Mouse (Mus musculus): ENCODE data around the gene Kdelr2. TPM values are rescaled to one million over a fixed set of nuclear protein-coding genes. Genes with fewer than 3 reads are reported as not detected.

Gene Kdelr2
- total RNA-seq, 4 experiments from 2014 or later = 97.5 to 115 (median 101) TPM

GRCm38 (mm10) chr5:143401556-143401955 lies 2.1 kb upstream of the Kdelr2 start:
- DNase-seq = no peak

DNA sequence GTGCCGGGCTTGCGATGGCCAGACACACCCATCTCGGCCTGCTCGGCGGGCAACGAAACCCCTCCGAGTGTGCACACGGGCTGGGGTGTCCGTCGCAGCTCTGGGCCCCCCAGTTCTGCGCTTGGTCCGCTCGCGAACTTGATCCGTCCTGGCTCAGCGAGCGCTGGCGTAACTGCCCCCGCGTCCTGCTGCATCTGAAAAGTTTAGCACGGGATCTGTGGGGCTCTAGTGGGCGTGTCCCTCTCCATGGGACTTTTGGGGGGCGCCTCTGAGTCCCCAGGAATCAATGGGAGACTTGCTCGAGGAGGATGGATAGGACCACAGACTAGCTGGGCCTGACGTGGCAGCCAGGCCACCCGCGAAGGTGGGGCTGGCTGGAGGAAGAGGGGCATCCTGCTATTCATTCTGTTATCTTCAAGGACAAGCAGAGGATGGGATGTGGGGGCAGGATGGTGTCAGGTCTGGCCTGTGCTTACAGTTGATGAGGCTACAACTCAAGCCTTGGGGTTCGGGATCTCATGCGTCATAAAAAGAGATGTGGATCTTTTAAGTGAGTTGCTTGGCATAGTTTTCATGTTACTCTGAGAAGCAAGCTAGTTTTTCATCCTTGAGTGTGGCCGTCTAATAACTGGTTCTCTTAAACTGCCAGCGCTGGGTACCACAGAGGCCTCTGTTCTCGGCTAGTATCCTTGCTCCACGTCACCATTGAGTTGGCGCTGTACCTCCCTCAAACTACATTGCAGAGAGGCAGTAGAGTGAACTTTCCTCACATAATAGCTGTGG lies 701 bp downstream of the Kdelr2 start:
- no peak for DNase-seq

DNA sequence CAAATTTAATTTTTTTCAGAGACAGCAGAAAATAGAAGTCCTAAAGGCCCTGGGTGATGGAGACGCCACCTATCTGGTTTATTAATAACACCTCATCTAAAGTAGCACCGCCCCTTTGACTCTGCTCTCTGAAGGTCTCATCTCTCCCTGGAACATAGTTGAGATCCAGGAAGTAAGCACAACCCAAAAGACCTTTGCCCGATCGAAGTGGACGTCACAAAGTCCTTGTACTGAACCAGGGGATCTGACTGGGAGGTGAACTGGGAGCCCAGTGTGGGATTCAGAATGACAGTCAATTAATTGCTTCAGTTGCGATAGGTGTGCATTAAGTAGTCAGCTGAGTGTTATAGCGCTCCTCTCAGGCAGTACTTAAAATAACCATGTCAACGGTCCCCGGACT lies 1.6 kb downstream of the Kdelr2 start:
- no peak for DNase-seq

DNA sequence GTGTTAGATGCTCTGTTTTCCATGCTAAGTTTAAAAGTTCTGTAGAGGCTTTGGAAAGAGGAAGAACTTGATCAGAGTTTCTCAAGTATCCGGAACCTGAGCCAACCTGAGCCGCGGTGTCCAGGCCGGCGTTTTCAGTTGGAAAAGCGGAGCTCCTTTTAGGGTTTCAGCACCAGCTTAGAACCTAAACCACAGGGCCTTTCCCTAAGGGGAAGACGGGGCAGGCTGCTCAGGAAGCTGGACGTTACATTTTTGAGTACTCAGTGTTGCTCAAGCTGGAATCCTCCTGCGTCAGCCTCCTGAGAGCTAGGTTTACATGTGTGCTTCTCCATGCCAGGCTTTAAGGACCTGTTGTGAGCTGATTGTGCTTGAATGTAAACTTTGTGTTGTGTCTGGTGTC lies 2.9 kb downstream of the Kdelr2 start:
- DNase-seq = no peak

- DNase-seq = no peak
These were observed 5.6 kb downstream of the Kdelr2 start for GRCm38 (mm10) chr5:143409239-143409638.

DNA sequence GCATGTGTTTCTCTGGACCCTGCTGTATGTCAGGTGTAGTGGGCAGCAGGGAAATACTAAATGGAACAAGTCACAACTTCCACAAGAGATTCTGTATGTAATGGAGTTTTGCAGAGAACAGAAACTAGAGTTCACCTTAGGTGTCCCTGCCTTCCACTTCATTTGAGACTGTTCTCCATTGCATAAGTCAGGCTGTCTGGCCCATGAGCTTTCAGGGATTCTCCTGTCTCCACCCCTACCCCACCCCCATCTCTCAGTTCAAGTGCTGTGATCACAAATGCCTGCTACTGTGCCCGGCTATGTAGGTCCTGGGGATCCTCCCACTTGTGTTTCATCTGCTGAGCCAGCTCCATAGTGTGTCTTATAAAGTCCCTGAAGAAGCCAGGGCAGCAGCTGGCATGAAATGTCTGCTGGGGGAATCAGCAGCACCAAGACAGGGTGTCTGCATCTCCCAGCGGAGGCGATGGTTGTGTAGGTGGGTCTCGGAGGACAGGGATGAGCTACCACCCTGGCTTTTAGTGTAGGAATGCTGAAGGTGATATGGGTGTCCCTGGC lies 7.3 kb downstream of the Kdelr2 start:
- DNase-seq = no peak

DNA sequence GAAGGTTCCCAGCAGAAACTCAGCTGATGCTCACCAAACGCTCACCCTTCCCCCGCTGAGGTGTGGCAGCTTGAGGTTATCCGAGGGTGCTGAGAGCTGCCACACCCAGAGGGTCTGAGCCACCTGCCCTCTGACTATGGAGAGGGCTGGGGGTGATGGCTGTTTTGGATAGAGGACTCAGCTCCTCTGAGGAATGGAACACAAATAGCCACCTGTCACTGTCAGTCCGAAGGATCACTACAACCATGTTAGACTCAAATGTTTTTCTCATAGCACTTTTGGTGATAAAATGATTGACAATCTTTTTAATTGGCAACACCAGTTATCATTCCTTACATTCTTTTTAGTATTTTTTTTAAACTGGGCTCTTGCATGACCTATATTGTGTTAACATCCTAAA lies 17.8 kb downstream of the Kdelr2 start:
- DNase-seq = no peak

DNA sequence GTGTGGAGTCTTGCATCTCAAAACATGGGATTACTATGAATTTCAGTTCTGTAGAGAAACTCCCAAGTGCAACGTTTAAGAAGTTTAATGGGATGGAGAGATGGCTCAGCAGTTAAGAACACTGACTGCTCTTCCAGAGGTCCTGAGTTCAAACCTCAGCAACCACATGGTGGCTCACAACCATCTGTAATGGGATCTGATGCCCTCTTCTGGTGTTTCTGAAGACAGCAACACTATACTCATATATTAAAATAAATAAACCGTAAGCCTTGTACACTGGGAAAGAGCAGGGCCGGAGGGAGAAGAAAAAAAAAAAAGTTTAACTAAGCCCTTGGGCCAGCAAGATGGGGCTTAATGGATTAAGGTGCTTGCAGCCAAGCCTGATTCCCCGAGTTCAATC lies 19.4 kb downstream of the Kdelr2 start:
- no peak for DNase-seq

DNA sequence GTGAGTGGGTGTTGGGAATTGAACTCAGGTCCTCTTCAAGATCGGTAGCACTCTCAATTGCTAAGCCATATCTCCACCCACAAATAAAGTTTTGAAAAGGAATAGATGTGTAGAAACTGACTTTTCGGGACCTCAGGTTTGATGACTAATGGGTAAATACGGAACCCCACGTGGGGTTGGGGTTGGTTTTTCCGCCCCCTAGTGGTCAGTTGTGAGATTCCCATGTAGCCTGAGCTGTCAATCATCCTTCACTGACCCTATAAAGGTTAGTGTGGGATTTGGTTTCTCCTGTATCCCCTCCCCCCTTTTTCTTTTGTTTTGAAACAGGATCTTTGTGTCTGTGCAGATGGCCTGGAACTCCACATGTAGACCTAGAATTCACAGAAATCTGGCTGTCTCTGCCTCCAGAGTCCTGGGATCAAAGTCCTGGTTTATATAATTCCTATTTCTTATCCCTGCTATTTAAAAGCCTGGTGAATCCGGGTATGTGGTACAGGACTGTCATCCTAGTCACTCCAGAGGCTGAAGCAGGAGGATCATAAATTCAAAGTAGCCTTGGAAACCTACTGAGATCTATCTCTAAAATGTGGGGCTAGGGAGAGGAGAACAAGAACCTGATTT lies 20.4 kb downstream of the Kdelr2 start:
- peak; percentile 41 for DNase-seq

DNA sequence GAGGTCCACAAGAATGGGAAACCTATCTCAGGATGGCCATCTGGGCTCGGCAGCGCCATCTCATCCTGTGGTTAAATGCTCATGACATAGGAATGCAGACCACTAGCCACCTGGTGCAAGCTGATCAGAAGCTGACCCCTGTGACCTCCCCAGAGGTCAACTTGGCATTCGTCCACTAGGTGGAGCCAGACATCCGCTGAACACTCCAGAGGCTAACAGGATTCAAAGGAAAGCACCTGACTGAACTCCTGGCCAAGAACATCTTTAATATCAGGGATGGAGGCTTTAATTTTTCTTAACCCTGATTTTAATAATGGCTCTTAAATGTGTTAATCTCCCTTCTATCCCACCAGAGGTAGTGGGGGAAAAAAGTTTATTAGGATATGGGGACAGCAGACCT lies 30.8 kb downstream of the Kdelr2 start:
- DNase-seq = peak; percentile 38

GRCm38 (mm10) chr5:143441298-143441697 lies 37.7 kb downstream of the Kdelr2 start:
- DNase-seq = no peak

DNA sequence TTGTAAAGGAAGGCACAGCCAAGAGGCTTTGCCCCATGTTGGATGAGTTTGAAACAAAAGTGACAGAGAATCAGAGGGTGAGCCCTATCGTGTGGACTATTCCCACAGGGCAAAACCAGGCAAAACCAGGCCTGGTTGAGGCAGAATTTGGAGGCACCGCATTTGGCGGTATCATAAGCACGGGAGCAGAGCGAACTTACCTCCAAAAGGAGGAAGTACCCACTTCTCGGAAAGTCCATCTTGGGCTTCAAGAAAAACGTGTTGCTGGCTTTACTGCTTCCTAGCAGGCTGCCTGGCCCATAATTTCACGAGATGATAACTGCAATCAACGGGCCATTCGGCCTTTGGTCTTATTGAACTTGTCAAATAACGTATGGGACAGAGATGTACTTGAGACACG lies 38.1 kb downstream of the Kdelr2 start:
- no peak for DNase-seq

GRCm38 (mm10) chr5:143463671-143464070 lies 60.0 kb downstream of the Kdelr2 start:
- DNase-seq = no peak

DNA sequence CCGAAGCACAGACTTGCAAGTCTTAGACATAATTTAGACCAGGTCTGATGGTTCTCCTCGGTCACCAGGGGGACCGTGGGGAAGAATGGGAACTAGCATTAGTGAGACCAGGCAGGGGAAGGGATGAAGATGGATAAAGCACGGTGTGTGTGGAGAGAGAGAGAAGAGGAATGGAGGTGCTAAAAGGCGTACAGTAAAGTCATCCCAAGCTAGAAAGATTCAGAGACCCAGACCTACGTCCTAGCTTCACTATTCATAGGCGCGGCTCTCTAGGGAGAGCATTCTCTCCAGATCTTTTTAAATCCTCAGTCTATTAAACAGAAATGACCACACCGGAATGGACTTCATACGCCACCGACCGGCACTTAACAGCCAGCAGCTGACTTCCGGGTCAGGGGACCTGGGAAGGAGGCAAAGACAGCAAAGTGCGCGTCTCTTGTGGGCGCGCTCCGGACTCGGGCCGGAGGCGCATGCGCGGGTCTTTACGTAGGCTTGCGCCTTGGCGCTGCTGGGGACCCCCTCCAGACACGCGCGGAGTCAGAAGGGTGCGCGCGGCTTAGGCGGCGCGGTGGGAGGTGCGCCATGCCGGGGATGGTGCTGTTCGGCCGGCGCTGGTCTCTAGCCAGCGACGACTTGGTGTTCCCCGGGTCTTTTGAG lies 60.6 kb downstream of the Kdelr2 start, which contains the start of gene Daglb:
TSS of gene Daglb (plus strand) at position 485 of the 657 bp plus-strand sequence.
- peak; percentile 81 for DNase-seq

DNA sequence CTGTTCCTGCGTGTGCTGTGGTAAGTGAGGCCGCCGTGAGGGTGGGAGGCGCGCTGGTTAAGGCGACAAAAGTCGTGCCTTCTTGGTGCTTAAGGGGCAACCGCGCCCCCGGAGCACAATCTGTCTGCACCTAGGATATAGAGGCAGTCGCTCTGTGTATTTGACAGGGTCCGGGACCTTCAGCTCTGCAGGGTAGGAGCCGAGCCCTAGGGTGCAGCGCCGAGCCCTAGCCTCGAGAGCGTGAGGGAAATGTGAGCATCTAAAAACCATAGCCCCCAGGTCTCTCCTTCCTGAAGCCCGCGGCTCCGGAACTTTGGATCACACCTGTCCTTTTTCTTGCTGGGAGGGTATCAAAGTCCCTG lies 61.1 kb downstream of the Kdelr2 start:
- DNase-seq = no peak

- DNase-seq = no peak
These were observed 61.8 kb downstream of the Kdelr2 start for GRCm38 (mm10) chr5:143465156-143466085.

DNA sequence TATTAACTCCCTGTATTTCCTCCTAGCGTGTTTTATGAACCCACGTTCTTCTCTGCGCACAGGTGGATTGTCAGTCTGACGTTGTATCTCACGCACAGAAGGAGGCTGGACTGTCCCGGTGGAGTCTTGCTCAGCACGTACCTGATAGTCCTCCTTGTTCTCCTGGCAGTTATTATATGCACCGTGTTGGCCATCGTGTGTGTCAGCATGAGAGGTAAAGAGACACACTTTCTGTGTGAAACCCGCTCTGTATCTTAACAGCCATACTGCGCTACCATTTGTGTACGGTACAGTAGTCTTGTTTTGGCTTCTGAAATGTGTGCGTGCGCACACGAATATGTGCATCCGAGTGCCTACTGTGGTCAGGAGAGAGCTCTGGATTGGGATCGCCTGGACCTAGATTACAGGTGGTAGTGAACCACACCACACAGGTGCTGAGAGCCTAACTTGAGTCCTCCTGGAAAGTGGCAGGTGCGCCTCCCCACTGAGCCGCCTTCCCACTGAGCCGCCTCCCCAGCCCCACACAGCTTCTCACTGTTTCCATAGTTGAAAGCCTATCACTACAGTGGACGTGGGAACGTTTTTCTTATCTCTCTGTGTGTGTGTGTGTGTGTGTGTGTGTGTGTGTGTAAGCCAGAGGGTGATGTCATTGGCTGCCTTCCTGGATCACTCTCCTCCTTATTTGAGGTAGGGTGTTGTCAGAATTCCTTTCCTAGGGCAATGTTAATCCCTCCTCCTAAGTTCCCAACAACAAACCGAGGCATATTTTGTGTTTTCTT lies 63.4 kb downstream of the Kdelr2 start:
- DNase-seq = no peak

DNA sequence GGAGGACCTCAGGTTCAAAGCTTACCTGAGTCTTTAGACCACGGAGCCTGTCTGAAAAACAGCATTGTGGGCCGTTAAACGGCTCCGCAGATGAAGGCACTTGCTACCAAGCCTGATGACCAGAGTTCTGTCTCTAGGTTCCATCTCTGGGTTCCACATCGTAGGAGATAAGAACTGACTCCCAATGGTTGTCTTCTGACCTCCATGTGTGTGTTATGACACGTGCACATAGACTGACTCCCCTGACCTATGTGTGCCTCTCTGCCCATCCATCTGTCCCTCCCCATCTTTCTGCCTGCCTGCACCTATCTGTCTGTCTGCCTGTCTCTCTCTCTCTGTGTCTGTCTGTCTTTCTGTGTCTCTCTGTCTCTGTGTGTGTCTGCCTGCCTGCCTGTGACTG lies 64.3 kb downstream of the Kdelr2 start:
- DNase-seq = no peak

- no peak for DNase-seq
These were observed 66.0 kb downstream of the Kdelr2 start for GRCm38 (mm10) chr5:143469628-143470027.

DNA sequence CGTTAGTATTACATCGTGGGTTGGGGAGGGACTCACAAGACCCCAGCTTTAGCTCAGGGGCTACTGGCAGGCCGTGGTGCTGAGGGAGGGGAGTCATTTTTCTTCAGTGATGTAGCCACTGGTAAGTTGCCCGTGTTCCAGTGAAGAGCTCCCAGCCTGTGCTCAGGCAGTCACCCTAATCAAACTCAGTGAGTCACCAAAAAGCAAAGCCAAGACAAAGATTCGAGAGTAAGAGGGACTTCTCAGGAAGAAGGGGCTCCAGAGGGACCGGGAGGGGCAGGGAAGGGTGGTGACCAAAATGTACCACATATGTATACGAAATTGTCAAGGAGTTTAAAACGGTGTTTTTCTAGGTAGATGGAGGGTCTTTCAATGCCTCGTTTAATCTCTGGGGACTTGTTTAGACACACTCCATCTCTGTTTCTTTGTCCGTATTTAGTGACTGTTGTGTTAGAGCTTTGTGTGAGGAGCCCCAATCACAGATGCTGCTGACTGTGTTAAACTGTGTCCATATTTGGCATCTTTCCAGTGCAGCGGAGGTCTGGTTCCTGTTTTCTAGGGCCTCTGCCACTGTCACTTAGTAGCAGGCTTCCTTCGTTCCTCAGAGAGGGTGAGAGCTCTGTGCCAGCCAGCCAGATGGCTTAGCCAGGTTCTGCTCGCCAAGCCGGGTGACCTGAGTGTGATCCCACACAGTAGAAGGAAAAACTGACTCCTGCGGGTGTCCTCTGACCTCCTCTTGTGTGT lies 67.0 kb downstream of the Kdelr2 start:
- no peak for DNase-seq

DNA sequence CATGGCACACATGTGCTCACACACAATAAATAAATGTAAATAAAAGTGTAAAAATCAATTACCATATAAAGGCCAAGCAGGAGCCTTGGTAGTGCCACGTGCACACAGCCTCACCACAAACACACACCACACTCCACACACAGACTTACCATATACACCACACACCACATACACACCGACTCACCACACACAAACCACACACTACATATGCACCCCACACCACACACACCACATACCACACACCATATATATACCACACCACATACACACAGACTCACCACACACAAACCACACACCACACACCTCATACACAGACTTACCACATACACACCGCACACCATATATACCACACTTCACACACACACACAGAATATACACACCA lies 67.5 kb downstream of the Kdelr2 start:
- no peak for DNase-seq
